Mouse (Mus musculus) liver (tissue): ENCODE measurements around the gene Saysd1.

Experiments
- DNase-seq: peaks from one replicate; pipeline ENCODE4 v3.0.0-alpha.2; 2020; ENCODE audit warnings: mixed read lengths

The Saysd1 gene

DNA sequence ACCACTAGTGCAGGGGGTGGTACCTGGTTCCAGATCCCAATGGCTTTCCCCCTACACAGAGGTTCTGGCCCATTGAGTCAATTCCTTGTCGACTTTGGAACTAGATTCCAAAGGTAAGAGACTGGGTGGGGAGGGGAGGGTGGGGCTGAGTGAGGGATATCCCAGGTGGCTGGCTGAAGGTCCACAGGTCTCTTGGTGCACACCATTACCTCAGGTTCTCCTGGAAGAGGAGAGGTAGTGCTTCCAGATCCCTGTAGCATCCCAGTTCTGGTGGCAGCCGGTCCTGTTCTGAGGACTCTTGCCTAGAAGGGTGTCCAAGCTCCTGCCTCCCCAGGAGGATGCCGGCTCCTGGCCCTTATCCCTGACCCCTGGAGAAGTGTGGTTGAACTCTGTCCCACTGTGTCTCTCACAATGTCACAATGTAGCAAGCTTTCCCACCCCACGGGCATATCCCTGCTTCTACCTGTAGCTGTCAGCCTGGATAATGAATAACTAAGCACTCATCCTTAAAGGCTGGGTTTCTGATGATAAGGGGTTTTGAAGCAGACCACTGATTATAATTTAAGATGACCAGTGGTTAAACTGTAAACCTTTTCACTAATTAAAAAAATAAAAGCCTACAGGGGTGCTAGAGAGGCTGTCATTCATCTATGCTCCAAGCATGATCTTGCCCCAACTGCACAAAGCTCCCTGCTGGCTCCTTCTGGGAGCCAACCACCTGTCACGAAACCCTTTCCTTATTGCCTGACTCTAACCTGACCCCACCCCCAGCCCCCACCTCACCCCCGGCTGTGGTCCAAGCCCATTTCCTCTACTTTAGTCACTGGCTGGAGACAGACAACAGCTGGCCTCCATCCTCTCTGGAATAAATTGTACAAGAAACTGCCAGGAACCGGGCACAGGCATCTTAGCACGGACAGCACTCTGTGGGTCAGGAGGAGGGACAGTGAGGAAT, 20.7 kb upstream of the Saysd1 start:
- DNase-seq: no peak

DNA sequence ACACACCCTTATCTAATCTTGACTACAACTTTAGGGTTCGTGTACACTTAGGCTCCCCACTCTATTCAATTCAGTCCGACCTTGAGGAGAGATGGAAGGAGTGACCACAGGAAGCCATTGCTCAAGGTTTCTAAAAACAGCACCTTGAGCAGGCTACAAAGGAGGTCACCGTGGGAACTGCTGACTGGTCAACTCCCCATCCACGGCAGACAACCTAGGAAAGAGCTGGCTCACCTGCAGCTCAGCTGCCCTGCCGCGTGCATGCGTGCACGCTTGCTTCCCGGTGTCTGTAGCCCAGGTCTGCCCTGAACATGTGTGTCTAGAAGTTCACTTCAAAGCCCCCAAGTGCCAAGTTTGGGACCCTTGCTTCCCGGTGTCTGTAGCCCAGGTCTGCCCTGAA, 19.3 kb upstream of the Saysd1 start:
- no peak for DNase-seq

GRCm38 (mm10) chr14:20155718-20156117, 17.4 kb upstream of the Saysd1 start:
- no peak for DNase-seq

DNA sequence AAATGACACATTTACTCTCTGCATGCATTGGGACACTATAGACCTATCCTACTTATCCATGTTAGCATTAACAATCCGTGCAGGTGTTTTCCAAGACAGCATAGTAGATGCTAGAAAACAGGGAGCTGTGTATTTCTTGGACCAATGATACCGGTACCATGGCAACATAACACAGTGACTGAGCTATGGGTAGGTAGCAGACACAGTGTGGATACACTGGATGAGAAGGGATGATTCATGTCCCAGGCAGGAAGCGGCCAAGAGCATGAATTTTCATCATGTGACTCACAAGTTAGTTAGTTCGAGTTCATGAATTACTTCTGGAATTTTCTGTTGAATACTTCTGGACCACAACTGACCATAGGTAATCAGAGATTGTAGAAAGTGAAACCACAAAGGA, 16.6 kb upstream of the Saysd1 start:
- DNase-seq: no peak

- DNase-seq: no peak
These were observed 15.9 kb upstream of the Saysd1 start for GRCm38 (mm10) chr14:20154245-20154644.

GRCm38 (mm10) chr14:20149127-20150080, 11.1 kb upstream of the Saysd1 start:
- no peak for DNase-seq

DNA sequence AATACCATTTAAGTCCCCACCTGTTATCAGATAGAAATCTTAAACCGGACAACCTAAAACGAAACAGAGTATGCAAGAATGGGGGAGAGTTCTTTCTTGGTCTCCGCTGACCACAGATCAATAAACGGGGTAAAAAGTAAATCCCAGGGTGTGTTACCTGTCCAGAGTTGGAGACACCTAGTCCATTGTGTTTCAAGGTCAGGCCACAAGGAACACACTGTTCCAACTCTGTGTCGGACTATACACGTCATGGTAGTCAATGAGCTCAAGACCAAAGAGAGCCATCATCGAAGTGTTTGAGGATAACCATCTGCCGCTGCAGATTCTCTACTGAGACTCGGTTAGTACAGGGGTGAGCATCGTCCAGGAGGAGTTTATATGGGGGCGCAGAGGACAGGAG, 10.2 kb upstream of the Saysd1 start:
- DNase-seq: no peak

GRCm38 (mm10) chr14:20147854-20148253, 9.5 kb upstream of the Saysd1 start:
- no peak for DNase-seq

DNA sequence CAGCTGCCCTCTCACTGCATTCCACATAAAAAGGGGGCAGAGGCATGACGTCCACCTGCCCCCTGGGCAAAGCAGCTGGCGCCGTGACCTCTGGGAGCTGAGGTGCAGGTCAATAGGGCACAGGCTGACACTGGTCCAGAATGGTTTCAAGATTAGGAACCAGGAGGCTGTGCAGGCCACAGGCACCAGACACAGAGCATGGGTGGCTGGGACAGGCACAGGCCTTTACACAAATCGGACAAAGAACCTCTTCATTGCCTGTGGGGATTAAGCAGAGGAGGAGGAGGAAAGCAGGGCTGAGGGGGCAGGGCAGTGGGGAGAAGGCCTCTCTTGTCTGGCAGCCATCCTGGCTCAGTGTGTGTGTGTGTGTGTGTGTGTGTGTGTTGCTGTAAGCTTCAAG, 5.8 kb upstream of the Saysd1 start:
- DNase-seq: no peak

DNA sequence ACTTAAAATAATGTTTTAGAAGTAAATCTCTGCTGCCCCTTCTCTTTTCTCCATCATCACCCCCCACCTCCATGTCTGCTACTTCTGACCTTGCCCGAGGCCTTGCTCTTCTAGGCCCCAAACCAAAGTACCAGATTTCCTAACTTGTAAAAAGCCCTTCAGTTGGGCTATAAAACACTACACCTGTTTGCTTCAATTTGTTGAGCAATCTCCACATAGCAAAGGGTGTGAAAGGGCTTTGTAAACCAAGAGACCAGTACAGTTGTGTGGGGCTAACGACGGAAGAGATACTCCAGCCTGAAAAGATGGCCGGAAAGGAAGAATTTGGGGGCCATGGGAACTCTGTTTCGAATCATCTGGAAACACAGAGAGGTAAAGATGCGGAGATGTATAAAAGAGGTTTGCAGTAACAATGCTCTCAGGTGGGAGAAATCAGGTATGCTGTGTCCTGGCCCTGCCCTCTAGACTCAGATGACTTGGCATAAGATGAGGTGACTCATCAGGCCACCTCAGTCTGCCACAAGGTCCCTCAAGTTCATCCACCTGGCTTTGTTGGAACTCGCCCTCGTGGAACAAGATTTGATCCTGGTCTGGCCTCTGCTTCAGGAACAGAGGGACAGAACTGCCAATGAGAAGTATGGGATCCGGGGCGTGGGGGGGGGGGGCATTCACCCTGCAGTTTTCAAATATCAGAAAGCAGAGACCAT, 3.2 kb downstream of the Saysd1 start:
- DNase-seq: no peak

- no peak for DNase-seq
These were observed 10.2 kb downstream of the Saysd1 start for GRCm38 (mm10) chr14:20128162-20128561.

DNA sequence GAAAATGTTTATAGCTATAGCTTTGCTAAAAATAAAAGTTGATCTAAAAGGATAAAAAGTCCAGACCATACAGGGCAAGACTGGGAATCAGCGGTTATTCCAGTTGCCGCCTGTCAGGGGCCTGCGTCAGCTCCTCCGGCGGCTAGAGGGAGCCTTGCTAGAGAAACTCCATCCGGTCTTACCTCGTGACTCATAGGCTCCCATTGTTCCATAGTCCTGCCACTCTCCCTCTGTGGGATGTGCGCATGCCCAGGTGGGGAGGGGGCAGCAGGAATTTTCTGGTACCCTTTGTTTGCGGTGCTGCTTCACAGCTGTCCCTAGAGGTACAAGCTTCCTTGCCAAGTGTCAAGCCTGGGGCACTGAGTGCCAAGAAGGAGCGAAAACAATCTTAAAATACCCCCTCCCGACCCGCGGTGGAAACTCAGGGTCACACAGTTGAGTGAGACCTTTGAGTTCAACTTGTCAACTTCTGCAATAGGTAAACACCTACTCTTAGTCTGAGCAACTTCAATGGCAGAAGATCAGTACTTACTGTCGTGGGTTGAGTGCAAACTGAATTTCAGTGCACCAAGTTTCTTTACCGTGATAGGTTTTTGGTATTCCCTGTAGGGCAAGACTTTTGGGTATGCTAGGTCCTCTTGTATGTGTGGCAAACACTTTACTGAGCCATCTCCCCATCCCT, 10.8 kb downstream of the Saysd1 start:
- no peak for DNase-seq

DNA sequence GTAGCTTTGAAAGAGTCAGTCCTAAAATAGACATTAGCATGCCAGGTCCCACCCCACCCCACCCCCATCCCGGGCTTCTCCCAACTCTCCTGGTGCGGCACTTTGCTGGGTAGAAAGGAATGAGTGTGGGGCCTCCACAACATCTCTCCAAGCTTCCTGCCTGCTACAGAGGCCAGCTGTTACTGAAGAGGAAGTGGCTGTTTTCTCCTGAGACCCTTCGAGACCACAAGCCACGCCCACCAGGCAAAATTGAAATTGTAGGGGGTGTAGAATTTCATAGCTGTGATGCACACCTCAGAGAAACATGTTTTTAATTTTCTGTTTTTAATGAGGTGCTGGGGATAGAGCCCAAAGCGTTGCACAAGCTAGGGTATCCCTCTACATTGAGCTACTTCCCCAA, 17.5 kb downstream of the Saysd1 start:
- no peak for DNase-seq

DNA sequence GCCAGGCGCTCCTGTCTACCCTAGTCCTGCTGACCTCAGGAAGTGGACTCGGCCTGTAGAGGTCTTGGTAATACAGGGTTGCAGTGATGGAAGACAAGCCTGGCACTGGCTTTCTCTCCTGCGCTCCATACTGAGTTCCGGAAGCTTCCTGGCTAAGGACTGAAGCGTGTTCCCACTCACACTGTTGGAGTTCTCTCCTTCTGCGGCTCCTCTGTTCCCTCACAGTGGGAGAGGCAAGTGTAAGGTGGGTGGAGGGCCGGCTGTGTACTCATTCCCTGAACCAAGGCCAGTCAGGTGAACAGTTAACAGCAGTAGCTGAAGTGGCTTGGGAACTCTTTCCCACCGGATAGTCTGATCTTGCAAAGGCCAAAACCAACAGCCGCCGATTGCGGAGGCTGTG, 18.3 kb downstream of the Saysd1 start:
- no peak for DNase-seq

- DNase-seq: no peak
These were observed 22.2 kb downstream of the Saysd1 start for GRCm38 (mm10) chr14:20116149-20116605.

DNA sequence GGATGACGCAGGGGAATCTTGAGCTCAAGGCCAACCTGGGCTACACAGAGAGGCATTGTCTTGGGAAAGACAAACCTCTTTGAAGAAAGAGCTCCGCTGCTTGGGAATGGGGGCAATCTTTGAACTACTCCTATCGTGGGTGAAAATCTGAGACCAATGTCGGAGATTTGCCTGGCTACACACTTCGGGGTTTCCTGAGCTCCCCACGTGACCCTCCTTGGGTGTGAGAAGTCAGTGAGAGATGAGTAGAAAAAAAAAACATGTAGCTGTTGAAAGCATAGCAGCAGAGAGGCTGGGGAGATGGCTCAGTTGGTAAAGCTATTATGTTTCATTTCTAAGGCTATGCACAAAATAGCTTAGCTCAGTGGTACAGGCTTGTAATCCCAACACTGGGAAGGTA, 23.4 kb downstream of the Saysd1 start:
- no peak for DNase-seq

GRCm38 (mm10) chr14:20113964-20114363, 24.4 kb downstream of the Saysd1 start:
- DNase-seq: peak; percentile 82

- DNase-seq: no peak
These were observed 25.0 kb downstream of the Saysd1 start for GRCm38 (mm10) chr14:20113189-20113961.

DNA sequence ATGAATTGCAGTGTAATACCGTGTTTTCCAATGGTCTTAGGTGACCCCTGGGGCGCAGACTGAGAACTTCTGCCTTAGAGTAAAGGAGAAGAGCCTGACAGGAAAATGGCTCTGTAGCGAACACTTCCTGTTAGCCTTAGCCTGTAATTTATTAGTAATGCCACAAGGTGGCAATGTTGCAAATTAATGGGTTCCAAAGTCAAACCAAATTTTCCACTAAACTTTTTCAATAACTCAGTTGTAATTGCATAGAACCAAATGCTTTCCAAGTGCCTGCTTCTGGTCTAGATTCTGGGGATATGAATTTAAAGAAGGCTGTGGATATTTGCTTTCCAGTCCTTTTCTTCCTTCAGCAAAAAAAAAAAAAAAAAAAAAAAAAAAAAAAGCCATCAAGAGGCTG, 26.1 kb downstream of the Saysd1 start:
- no peak for DNase-seq

DNA sequence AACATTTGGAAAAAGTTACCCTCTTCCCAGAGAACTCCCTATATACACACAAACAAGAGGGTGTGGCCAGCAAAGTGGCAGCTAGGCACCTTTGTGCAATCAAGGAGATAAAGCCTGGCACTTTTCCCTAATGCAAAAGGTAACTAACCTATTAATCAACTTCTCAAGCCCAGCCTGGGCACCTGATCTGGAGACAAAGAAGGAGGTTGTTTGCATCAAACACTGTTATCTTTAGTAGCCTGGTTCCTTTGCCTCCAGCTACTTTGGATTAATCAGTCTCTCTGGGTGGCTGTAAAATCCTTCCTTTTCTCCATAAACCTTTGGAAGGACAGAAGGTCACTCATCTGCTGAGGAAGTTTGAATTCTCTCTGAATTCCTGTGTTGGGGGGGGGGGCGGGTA, 27.4 kb downstream of the Saysd1 start:
- DNase-seq: no peak

DNA sequence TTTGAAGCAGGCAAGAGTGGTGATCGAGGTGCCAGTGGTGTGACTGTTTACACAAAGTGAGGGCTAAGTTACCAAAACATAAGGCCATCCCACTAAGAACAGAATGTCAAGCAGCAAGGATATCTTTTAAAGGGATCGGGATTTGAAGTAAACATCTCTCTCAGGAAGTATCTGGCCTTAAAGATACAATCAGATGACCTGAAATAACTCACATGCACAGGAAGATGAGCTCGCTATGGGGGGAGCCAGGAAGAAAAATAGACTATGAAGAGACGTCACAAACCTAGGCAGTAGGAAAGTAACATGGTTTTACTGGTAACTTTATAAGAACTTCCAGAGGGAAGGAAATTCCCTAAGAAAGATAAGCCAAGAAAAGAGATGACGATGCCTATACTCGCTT, 32.1 kb downstream of the Saysd1 start:
- DNase-seq: no peak
